Mouse (Mus musculus) CH12.LX (cell line): ENCODE measurements around the gene Gm20388. TPM values are rescaled to one million over a fixed set of nuclear protein-coding genes. Genes with fewer than 3 reads are reported as not detected.

Experiments used
- DNase-seq: peaks from one replicate; pipeline ENCODE4 v3.0.0-alpha.2; 2013; ENCODE audit errors: extremely low read depth
- H3K27ac ChIP-seq: 2 replicates; pipeline ENCODE4 v1.5.1; 2012; ENCODE audit warnings: low read depth, mild to moderate bottlenecking, control low read depth, moderate library complexity; ENCODE audit not compliant: insufficient read depth
- H3K27me3 ChIP-seq: replicated peaks from 2 replicates; pipeline ENCODE3; 2012; ENCODE audit warnings: inconsistent platforms
- H3K36me3 ChIP-seq, 2 experiments: replicated peaks in 1 of 2; 2 replicates each; pipeline versions ENCODE3 to v1.6.1; 2012; ENCODE audit warnings: inconsistent platforms in 1 of 2, low read length in 1 of 2, mild to moderate bottlenecking in 1 of 2, mixed read lengths in 1 of 2, moderate library complexity in 1 of 2; ENCODE audit not compliant: control insufficient read depth in 1 of 2, insufficient read depth in 1 of 2
- H3K4me1 ChIP-seq, 2 experiments: 2 replicates each; pipeline ENCODE4 v1.6.1; 2012; ENCODE audit warnings: inconsistent platforms in 1 of 2, moderate library complexity in 1 of 2; ENCODE audit not compliant: insufficient read depth in 2 of 2, control insufficient read depth in 1 of 2
- H3K4me2 ChIP-seq: 2 replicates; pipeline ENCODE4 v1.6.1; 2012; ENCODE audit warnings: low read depth, mild to moderate bottlenecking, control low read depth; ENCODE audit not compliant: poor library complexity, insufficient read depth, severe bottlenecking
- H3K4me3 ChIP-seq, 3 experiments: fragments of 150-350 bp in 1 of 3; sonication (generic) in 1 of 3; replicated peaks in 1 of 3; 2 replicates each; pipeline versions ENCODE3 to v1.5.1; 2011 to 2012; ENCODE audit warnings: low read depth in 2 of 3, low read length in 2 of 3, mild to moderate bottlenecking in 2 of 3, moderate library complexity in 2 of 3, control low read depth in 1 of 3, improper control_type of control experiment in 1 of 3, inconsistent platforms in 1 of 3, mixed read lengths in 1 of 3; ENCODE audit not compliant: poor library complexity in 1 of 3
- H3K79me2 ChIP-seq: replicated peaks from 2 replicates; pipeline ENCODE4 v1.6.1; 2012; ENCODE audit warnings: mild to moderate bottlenecking, moderate library complexity; ENCODE audit not compliant: control insufficient read depth, poor library complexity, insufficient read depth, severe bottlenecking; ENCODE audit errors: extremely low read depth
- H3K9ac ChIP-seq: 2 replicates; pipeline ENCODE4 v1.6.1; 2012; ENCODE audit warnings: low read depth, mild to moderate bottlenecking, control low read depth, moderate library complexity; ENCODE audit not compliant: insufficient read depth
- H3K9me3 ChIP-seq: replicated peaks from 2 replicates; pipeline ENCODE3; 2012; ENCODE audit warnings: low read length, inconsistent platforms, mixed read lengths
- BHLHE40 ChIP-seq: IDR thresholded peaks from 2 replicates; pipeline ENCODE4 v1.6.1; 2011; ENCODE audit warnings: mild to moderate bottlenecking, low read depth, low read length, improper control_type of control experiment
- CHD1 ChIP-seq: IDR thresholded peaks from 2 replicates; pipeline ENCODE4 v1.6.1; 2012; ENCODE audit warnings: low read depth, low read length, improper control_type of control experiment, inconsistent platforms
- CHD2 ChIP-seq: IDR thresholded peaks from 2 replicates; pipeline ENCODE4 v1.6.1; 2011; ENCODE audit warnings: low read length, improper control_type of control experiment
- CTCF ChIP-seq, 2 experiments: IDR thresholded peaks in 1 of 2; conservative IDR thresholded peaks in 1 of 2; 2 replicates each; pipeline ENCODE4 v1.5.1; 2011 to 2012; ENCODE audit warnings: low read depth in 2 of 2, low read length in 2 of 2, improper control_type of control experiment in 1 of 2, inconsistent platforms in 1 of 2, mild to moderate bottlenecking in 1 of 2, moderate library complexity in 1 of 2
- E2F4 ChIP-seq: IDR thresholded peaks from 2 replicates; pipeline ENCODE4 v1.6.1; 2011; ENCODE audit warnings: low read depth, low read length, improper control_type of control experiment; ENCODE audit not compliant: insufficient replicate concordance
- ELF1 ChIP-seq: IDR thresholded peaks from 2 replicates; pipeline ENCODE4 v1.6.1; 2014; ENCODE audit warnings: low read depth, mild to moderate bottlenecking, inconsistent platforms, low read length, improper control_type of control experiment
- EP300 ChIP-seq: IDR thresholded peaks from 2 replicates; pipeline ENCODE4 v1.6.1; 2011; ENCODE audit warnings: low read length, improper control_type of control experiment
- ETS1 ChIP-seq: conservative IDR thresholded peaks from 2 replicates; pipeline ENCODE4 v1.6.1; 2012; ENCODE audit warnings: low read depth, mild to moderate bottlenecking, inconsistent platforms, low read length, improper control_type of control experiment, moderate library complexity
- GABPA ChIP-seq: IDR thresholded peaks from 2 replicates; pipeline ENCODE4 v1.6.1; 2012; ENCODE audit warnings: low read depth, low read length, improper control_type of control experiment, inconsistent platforms; ENCODE audit not compliant: insufficient replicate concordance
- MAZ ChIP-seq: IDR thresholded peaks from 2 replicates; pipeline ENCODE4 v1.6.1; 2012; ENCODE audit warnings: low read depth, mild to moderate bottlenecking, inconsistent platforms, low read length, improper control_type of control experiment, moderate library complexity
- MEF2A ChIP-seq: IDR thresholded peaks from 2 replicates; pipeline ENCODE4 v1.6.1; 2014; ENCODE audit warnings: low read depth, mild to moderate bottlenecking, inconsistent platforms, low read length, improper control_type of control experiment, borderline replicate concordance
- MXI1 ChIP-seq: IDR thresholded peaks from 2 replicates; pipeline ENCODE4 v1.6.1; 2011; ENCODE audit warnings: mild to moderate bottlenecking, low read depth, low read length, improper control_type of control experiment
- MYC ChIP-seq: IDR thresholded peaks from 2 replicates; pipeline ENCODE4 v1.6.1; 2011; ENCODE audit warnings: low read depth, mild to moderate bottlenecking, improper control_type of control experiment, low read length
- NELFE ChIP-seq: IDR thresholded peaks from 2 replicates; pipeline ENCODE4 v1.6.1; 2011; ENCODE audit warnings: low read depth, low read length, improper control_type of control experiment
- NRF1 ChIP-seq: IDR thresholded peaks from 2 replicates; pipeline ENCODE4 v1.6.1; 2014; ENCODE audit warnings: low read depth, mild to moderate bottlenecking, inconsistent platforms, low read length, improper control_type of control experiment, moderate library complexity
- POLR2A ChIP-seq: IDR thresholded peaks from 2 replicates; pipeline ENCODE4 v1.6.1; 2011; ENCODE audit warnings: low read depth, mild to moderate bottlenecking, improper control_type of control experiment, low read length
- RAD21 ChIP-seq: IDR thresholded peaks from 2 replicates; pipeline ENCODE4 v1.6.1; 2011; ENCODE audit warnings: low read depth, mild to moderate bottlenecking, low read length, improper control_type of control experiment, moderate library complexity
- SIN3A ChIP-seq: IDR thresholded peaks from 2 replicates; pipeline ENCODE4 v1.6.1; 2012; ENCODE audit warnings: low read length, improper control_type of control experiment, inconsistent platforms
- SMC3 ChIP-seq: IDR thresholded peaks from 2 replicates; pipeline ENCODE4 v1.6.1; 2011; ENCODE audit warnings: low read depth, low read length, improper control_type of control experiment
- TCF12 ChIP-seq: IDR thresholded peaks from 2 replicates; pipeline ENCODE4 v1.6.1; 2014; ENCODE audit warnings: low read depth, mild to moderate bottlenecking, inconsistent platforms, low read length, improper control_type of control experiment
- UBTF ChIP-seq: IDR thresholded peaks from 2 replicates; pipeline ENCODE4 v1.6.1; 2012; ENCODE audit warnings: low read depth, mild to moderate bottlenecking, inconsistent platforms, low read length, improper control_type of control experiment, moderate library complexity
- USF1 ChIP-seq: IDR thresholded peaks from 2 replicates; pipeline ENCODE4 v1.6.1; 2014; ENCODE audit warnings: low read depth, mild to moderate bottlenecking, inconsistent platforms, low read length, improper control_type of control experiment
- ZC3H11A ChIP-seq: IDR thresholded peaks from 2 replicates; pipeline ENCODE4 v1.6.1; 2012; ENCODE audit warnings: low read depth, mild to moderate bottlenecking, inconsistent platforms, low read length, improper control_type of control experiment
- ZNF384 ChIP-seq: IDR thresholded peaks from 2 replicates; pipeline ENCODE4 v1.6.1; 2012; ENCODE audit warnings: low read depth, low read length, improper control_type of control experiment, inconsistent platforms
- dilution Hi-C: fragments of 300-500 bp; cut with MboI; formaldehyde crosslinking; loops from 2 replicates; pipeline ENCODE4 v1.14.3; 2020; ENCODE audit warnings: low sequenced_read_pairs; ENCODE audit not compliant: extremely low pct_unique_long_range_greater_than_20kb, extremely low pct_ligation_motif_present
- in situ Hi-C: fragments of 300-500 bp; cut with MboI; formaldehyde crosslinking; loops from 3 replicates; pipeline ENCODE4 v1.14.3; 2019; ENCODE audit warnings: low sequenced_read_pairs, low pct_ligation_motif_present, low pct_unique_long_range_greater_than_20kb, mixed read lengths
- polyA plus RNA-seq: library from polyadenylated mRNA; unstranded; fragments of >175 nt; gene quantifications from 2 replicates; pipeline ENCODE4 v1.2.1, GENCODE M21; 2012; ENCODE audit warnings: low read depth; ENCODE audit not compliant: insufficient read length
- total RNA-seq, 2 experiments: library from RNA; depleted of rRNA; stranded (reverse); fragments of 300-350 nt in 1 of 2; fragments of >200 nt in 1 of 2; gene quantifications; 2 replicates each; pipeline ENCODE4 v1.2.3; 2012 to 2014

The Gm20388 gene
- total and polyA plus RNA-seq, 3 experiments = 14.8 to 26.3 (median 22.2) TPM

DNA sequence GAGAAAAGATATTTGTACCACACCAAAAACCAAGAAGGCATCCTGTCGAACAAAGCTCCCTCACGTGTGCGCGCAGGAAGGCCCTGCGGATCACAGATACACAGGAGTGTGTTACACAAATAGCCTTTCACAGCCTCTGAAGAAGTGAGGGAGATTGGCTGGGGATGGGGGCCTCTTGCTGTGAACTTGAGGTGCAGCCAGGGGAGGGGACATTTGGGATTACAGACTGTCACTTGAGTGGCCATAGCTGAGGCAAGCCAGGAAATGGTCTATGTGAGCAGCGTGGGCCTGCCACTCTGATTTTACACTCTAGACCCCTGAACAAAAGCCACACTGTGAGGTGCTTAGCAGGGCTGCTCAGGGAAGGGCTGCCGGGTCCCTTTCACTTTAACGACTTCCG lies 1601.1 kb downstream of the Gm20388 start:
- H3K79me2 ChIP-seq = no peaks in the 10 kb centered on the region
- no peak overlapping the region for H3K4me3 ChIP-seq
- H3K9ac ChIP-seq = no peak overlapping the region
- H3K4me2 ChIP-seq = no peak overlapping the region
- no peak for DNase-seq
- H3K27ac ChIP-seq = no peak overlapping the region
- H3K4me1 ChIP-seq = no peaks in the 10 kb centered on the region
- H3K36me3 ChIP-seq = no peaks in the 10 kb centered on the region
- dilution Hi-C loops = no loop called here
- in situ Hi-C loops = loop anchor here (5.0 kb wide), 2 partner anchors 114 to 399 kb away; no protein-coding TSS in a partner anchor
- TF ChIP-seq CHD1 (no peak), ELF1 (0 out of 2 replicates have a peak, but pooled peaks have one; percentile 8), SMC3 (no peak), MXI1 (no peak), USF1 (no peak)
- TF ChIP-seq, all 38 proteins: peak for 1
- Histone ChIP-seq H3K9me3 (no peaks in the 10 kb centered on the region), H3K27me3 (peaks cover 78% of the 10 kb centered on the region)

DNA sequence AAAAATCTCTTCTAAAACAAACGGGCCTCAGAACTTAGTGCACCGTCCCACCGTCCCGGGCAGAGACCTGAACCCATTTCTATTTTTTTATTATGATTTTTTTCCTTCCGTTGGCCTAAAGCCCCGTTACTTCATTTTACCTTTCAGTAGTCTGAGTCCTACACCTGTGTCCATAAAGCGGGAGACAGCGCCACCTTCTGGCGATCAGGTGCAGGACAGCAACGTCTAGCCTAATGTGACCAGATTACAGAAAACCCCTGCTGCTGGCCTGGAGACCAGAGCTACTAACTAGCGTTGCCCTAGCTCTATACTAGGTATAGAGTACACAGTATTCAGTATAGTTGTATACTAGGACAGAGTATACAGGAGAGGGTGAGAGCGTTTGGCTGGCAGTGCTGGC lies 1602.8 kb downstream of the Gm20388 start:
- Histone ChIP-seq H3K36me3 (no peaks in the 10 kb centered on the region), H3K9ac (no peak overlapping the region), H3K27me3 (peaks cover 67% of the 10 kb centered on the region), H3K4me2 (no peak overlapping the region), H3K79me2 (no peaks in the 10 kb centered on the region), H3K4me1 (no peaks in the 10 kb centered on the region), H3K27ac (no peak overlapping the region), H3K4me3 (no peak overlapping the region), H3K9me3 (no peaks in the 10 kb centered on the region)
- in situ Hi-C loops (loop anchor here (5.0 kb wide), 2 partner anchors 116 to 401 kb away; no protein-coding TSS in a partner anchor), dilution Hi-C loops (no loop called here)
- peak; percentile 78 for DNase-seq
- TF ChIP-seq GABPA = no peak
- peak; percentile 89 for TF ChIP-seq SMC3
- 0 out of 2 replicates have a peak, but pooled peaks have one; percentile 18 for TF ChIP-seq NELFE
- no peak for TF ChIP-seq EP300
- no peak for TF ChIP-seq BHLHE40
- TF ChIP-seq ZC3H11A = peak; percentile 70; the same call in 1 of the 2 replicates
- TF ChIP-seq ZNF384 = no peak
- TF ChIP-seq RAD21 = peak; percentile 93
- TF ChIP-seq CTCF (conservative IDR thresholded peaks at IDR 0.05 in 1 of 2, IDR thresholded peaks at IDR 0.05 in 1 of 2; ENCODE audit: low read depth in 2 of 2, low read length in 2 of 2) = peak; percentile 75 to 97

DNA sequence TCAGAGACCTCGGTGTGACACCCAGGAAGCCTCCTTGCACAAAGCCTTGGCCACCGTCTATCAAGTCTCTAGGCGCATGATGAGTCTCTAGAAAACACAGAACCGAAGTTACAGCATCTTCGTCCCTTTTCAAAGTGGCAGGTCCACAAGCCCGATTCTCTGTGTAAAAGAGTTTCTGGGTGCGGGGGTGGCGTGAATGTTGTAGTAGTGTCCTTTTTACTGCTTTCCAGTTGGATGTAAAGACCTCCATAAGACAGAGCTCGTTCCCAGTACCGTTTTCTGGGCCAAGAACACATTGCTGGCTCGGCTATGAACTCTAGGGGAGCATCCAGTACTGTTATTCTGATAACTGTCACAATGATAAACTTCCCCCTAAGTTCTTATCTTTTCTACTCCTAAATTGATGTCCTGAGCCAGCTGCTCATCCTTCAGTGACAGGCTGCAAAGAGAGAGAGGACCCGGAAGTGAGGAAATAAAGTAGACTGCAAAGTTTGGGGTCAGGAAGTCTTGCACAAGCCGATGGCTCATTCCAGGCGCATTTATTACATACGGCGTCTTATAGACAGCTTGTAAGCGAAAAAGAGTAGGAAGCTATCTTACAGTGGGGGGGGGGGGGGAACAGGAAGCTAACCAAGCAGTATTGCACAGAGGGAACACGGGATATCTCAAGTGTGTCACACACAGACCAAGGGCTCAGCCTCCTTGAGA lies 1614.6 kb downstream of the Gm20388 start:
- no peaks in the 10 kb centered on the region for H3K4me1 ChIP-seq
- H3K27ac ChIP-seq = no peak overlapping the region
- no peaks in the 10 kb centered on the region for H3K36me3 ChIP-seq
- peaks cover 58% of the 10 kb centered on the region for H3K27me3 ChIP-seq
- H3K4me3 ChIP-seq = no peak overlapping the region
- dilution Hi-C loops = no loop called here
- H3K4me2 ChIP-seq = no peak overlapping the region
- H3K79me2 ChIP-seq = no peaks in the 10 kb centered on the region
- H3K9ac ChIP-seq = no peak overlapping the region
- in situ Hi-C loops = no loop called here
- H3K9me3 ChIP-seq = no peaks in the 10 kb centered on the region
- no peak for DNase-seq
- TF ChIP-seq RAD21 (no peak), POLR2A (no peak), TCF12 (no peak), MAZ (no peak), NELFE (no peak), CTCF (conservative IDR thresholded peaks at IDR 0.05 in 1 of 2, IDR thresholded peaks at IDR 0.05 in 1 of 2; ENCODE audit: low read depth in 2 of 2, low read length in 2 of 2) (no peak), MYC (no peak), ETS1 (no peak), SIN3A (no peak), MEF2A (no peak), E2F4 (no peak), GABPA (no peak), CHD2 (no peak), USF1 (no peak), UBTF (no peak), MXI1 (no peak), NRF1 (no peak)
